Mouse (Mus musculus): ENCODE measurements around the gene 1700001P01Rik. TPM values are rescaled to one million over a fixed set of nuclear protein-coding genes. Genes with fewer than 3 reads are reported as not detected.

The 1700001P01Rik gene
- total RNA-seq (2014; fragmentation: Nextera tagmentation): not detected in 2 replicates
- not detected in 2 replicates for total RNA-seq (2017)

DNA sequence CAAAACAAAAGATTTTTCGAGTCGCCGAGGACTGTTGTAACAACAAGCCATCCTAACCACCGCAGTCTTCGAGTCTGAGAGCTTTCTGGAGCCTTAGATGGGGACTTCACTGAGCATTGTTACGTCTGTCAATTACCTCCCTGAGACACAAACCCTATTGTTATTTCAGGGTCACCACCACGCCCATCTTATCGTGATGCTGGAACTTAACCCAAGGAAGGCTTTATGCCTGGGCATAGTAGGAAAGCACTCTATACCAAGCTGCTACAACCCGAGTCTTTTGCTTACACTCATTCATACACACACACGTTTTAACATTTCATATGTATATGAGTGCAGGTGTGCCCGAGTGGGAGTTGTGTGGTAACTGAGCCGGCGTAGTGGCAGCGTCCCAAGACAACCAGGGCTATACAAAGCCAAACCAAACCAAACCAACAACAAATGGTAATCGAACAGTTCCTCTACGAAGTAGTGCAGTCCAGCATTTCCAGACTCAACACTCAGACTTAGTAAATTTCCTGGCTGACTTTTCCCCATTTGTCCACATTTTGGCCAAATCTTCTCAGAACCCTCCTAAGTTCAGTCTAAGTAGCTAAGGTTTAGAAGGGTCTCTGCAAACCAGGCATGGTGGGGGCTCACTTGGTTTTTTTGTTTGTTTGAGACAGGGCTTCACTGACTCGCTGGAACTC, at the start of gene 1700001P01Rik:
Gene 1700001P01Rik, minus strand, starts transcription at position 111 of the 689 bp plus-strand sequence.
- no peak for ATAC-seq (replicated peaks; ENCODE audit: poor library complexity, severe bottlenecking)

GRCm38 (mm10) chr11:97825295-97825694, 49.6 kb upstream of the 1700001P01Rik start:
- peak; percentile 18 for ATAC-seq (replicated peaks; ENCODE audit: poor library complexity, severe bottlenecking)

DNA sequence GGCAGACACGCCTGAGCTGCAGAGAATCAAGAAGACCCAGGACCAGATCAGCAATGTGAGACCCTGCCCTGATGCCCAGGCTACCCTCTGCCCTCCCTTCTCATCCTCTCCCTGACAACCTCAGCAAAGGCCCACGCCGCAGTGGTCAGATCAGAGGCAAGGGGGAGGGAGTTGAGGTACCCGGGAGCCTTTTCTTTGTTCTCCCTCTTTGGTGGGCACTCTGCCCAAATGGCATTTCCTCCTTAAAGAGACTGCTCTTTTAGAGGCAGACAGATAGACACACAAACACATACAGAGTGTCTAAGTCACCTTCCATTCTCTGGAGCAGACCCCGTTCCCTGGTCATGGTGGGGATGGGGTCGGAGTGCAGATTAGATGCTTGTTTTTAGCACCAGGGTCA, 49.2 kb upstream of the 1700001P01Rik start:
- no peak for ATAC-seq (replicated peaks; ENCODE audit: poor library complexity, severe bottlenecking)

DNA sequence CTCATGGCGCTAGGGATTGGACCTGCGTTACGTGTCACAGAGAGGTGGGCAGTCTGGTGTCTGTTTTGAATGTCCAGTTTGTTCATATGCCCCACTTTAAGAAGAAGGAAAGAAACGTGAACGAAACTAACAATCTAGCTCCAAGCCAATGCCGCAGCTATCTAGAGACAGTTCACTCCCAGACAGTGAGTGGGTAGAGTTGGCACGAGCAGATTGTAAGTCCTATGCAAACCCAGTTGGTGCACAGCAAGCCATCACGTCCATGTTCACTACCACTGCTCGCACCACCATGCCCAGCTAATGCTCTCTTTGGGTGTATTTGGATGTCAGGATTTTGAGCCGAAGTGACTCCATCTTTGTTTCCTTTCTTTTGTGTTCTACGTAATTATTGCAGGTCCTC, 48.5 kb upstream of the 1700001P01Rik start:
- ATAC-seq (replicated peaks; ENCODE audit: poor library complexity, severe bottlenecking): no peak

GRCm38 (mm10) chr11:97822840-97823603, 47.3 kb upstream of the 1700001P01Rik start:
- ATAC-seq (replicated peaks; ENCODE audit: poor library complexity, severe bottlenecking): no peak

GRCm38 (mm10) chr11:97821401-97822064, 45.8 kb upstream of the 1700001P01Rik start:
- no peak for ATAC-seq (replicated peaks; ENCODE audit: poor library complexity, severe bottlenecking)

- no peak for ATAC-seq (replicated peaks; ENCODE audit: poor library complexity, severe bottlenecking)
Observed at GRCm38 (mm10) chr11:97820840-97821239, 45.1 kb upstream of the 1700001P01Rik start.

- ATAC-seq (replicated peaks; ENCODE audit: poor library complexity, severe bottlenecking): peak; percentile 18; the same call in 1 of the 2 replicates
Observed at GRCm38 (mm10) chr11:97819923-97820322, 44.2 kb upstream of the 1700001P01Rik start.

DNA sequence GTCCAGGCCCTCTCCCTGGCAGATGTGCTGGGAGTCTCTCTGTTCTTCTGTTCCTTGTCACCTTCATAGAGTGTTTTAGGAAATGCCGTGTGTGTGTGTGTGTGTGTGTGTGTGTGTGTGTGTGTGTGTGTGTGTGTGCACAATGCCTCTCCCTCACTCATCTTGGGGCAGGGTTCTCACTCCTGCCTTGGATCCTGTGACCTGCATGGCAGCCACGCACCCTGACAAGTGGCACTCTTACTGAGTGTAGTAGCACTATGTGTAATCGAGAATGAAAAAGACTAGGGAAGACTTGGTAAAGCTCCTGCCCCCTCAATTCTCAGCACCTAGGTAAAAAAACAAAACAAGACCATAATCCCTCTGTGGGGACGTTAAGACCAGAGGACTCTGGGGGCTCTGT, 43.4 kb upstream of the 1700001P01Rik start:
- no peak for ATAC-seq (replicated peaks; ENCODE audit: poor library complexity, severe bottlenecking)

- no peak for ATAC-seq (replicated peaks; ENCODE audit: poor library complexity, severe bottlenecking)
Observed at GRCm38 (mm10) chr11:97818571-97818970, 42.9 kb upstream of the 1700001P01Rik start.

GRCm38 (mm10) chr11:97818003-97818402, 42.3 kb upstream of the 1700001P01Rik start:
- ATAC-seq (replicated peaks; ENCODE audit: poor library complexity, severe bottlenecking): no peak

GRCm38 (mm10) chr11:97817379-97817778, 41.7 kb upstream of the 1700001P01Rik start:
- ATAC-seq (replicated peaks; ENCODE audit: poor library complexity, severe bottlenecking): no peak

DNA sequence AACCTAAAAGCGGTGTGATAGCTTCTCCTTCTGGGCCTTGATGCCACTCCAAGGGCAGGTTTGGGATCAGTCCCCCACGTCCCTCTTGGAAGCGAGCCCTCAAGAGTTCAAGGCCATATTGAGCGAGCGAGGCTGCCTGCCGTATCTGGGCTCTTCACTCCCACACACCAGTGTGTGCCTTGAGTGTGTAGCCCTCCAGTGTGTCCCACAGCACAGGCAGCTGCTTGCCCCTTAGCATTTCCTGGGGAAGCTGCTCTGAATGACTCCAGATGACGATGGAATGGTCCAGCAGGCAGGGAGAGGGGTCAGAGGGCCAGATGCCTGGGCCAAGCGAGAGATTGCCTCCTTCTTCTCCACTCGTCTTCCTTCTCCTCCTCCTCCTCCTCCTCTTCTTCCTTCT, 41.2 kb upstream of the 1700001P01Rik start:
- no peak for ATAC-seq (replicated peaks; ENCODE audit: poor library complexity, severe bottlenecking)

- no peak for ATAC-seq (replicated peaks; ENCODE audit: poor library complexity, severe bottlenecking)
Observed at GRCm38 (mm10) chr11:97816176-97816575, 40.5 kb upstream of the 1700001P01Rik start.

GRCm38 (mm10) chr11:97815736-97816135, 40.0 kb upstream of the 1700001P01Rik start:
- ATAC-seq (replicated peaks; ENCODE audit: poor library complexity, severe bottlenecking): peak; percentile 90

DNA sequence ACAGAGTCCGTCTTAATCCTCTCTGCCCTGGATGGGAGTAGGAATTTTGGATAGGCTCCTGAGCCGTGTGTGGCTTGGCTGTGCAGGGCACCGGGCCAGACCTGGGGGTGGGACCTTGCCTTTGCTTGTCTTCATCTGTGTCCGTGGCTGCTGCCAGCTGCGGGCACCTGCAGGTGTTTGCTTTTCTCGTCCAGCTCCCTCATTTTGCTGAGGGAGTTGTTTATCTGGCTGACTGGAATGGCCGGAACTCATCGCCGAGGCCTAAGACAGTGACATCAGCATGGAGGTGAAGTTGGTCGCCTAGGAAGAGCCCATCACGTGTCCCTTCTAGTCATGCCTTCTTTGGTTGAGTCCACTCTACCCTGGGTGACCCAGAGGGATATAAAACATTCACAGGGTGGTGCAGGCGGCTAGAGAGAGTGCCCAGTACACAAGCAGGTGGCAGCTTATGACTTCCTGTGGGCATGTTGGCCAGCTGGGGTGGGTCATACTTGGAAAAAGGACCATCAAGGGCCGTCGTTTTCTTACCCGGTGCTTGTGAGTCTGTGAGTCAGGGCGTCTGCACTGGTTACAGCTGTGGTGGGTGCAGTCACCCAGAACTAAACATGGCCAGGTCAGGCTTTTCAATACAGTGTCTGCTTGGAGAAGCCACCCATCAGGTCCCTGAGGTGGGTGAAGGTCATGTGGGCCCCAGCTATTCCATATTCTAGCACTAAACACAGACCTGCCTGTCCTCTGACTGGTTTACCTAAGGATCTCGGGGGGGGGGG, 38.2 kb upstream of the 1700001P01Rik start:
- ATAC-seq (replicated peaks; ENCODE audit: poor library complexity, severe bottlenecking): no peak

DNA sequence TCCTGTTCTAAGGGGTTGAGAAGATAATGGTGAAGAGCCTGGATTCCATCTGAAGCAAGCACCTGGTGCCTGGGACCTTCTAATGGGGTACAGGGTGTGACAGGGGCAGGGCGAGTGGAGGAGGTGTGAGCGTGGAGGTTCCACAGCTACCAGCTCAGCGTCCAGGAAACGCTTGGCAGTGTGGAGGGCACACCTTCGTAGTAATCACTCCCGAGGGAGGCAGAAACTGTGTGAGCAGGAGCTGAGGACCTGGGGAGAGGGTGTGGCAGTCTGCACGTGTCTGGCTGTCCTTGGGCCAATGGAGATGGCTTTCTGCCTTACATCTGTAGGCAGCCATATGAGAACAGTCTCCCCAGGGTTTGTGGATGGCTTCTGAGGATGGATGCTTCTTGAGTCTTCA, 37.4 kb upstream of the 1700001P01Rik start:
- ATAC-seq (replicated peaks; ENCODE audit: poor library complexity, severe bottlenecking): no peak

DNA sequence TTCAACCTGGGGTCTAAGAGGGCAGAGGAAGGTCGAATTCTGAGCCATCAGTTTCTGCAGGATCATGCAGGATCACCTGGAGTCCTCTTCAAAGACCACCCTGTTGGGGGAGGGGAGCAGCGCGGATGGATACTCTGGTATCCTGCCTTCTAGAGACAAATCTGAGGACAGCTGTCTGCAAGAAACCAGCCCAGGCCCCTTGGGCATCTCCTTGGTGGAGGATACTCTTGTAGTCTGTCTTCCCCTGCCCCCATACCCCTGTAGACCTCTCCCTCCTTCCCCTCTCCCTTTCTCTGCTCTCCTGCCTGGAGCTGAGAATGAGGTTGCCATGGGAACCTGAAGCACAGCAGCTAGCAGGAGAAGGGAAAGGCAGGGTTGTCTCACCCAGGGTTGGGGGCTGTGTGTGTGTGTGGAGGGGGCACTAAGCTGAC, 36.8 kb upstream of the 1700001P01Rik start:
- no peak for ATAC-seq (replicated peaks; ENCODE audit: poor library complexity, severe bottlenecking)

- no peak for ATAC-seq (replicated peaks; ENCODE audit: poor library complexity, severe bottlenecking)
Observed at GRCm38 (mm10) chr11:97811569-97812362, 36.0 kb upstream of the 1700001P01Rik start.
